Mouse (Mus musculus) neural tube, embryonic 14.5 days (tissue): ENCODE results near the gene Nos1. TPM values are rescaled to one million over a fixed set of nuclear protein-coding genes. Genes with fewer than 3 reads are reported as not detected.

Source experiments
- ATAC-seq: fragments of 200-750 bp; cut with Nextera tagmentation; 2 replicates; pipeline ENCODE4 v1.8.0; 2017; ENCODE audit warnings: low read depth, mild to moderate bottlenecking, moderate TSS enrichment, moderate library complexity
- H3K27ac ChIP-seq: fragments of 300-500 bp; sonication (generic); 2 replicates; pipeline ENCODE4 v1.5.1; 2014; ENCODE audit warnings: low read depth, mild to moderate bottlenecking, control low read depth, low read length, moderate library complexity, mixed read lengths
- H3K27me3 ChIP-seq: fragments of 300-500 bp; sonication (generic); 2 replicates; pipeline ENCODE4 v1.6.1; 2014; ENCODE audit warnings: low read length; ENCODE audit not compliant: control insufficient read depth, insufficient read depth
- H3K36me3 ChIP-seq: fragments of 300-500 bp; sonication (generic); 2 replicates; pipeline ENCODE4 v1.6.1; 2014; ENCODE audit warnings: low read length, mixed read lengths; ENCODE audit not compliant: control insufficient read depth, insufficient read depth
- H3K4me1 ChIP-seq: fragments of 300-500 bp; sonication (generic); 2 replicates; pipeline ENCODE4 v1.6.1; 2014; ENCODE audit warnings: low read length; ENCODE audit not compliant: control insufficient read depth, insufficient read depth
- H3K4me2 ChIP-seq: fragments of 300-500 bp; sonication (generic); 2 replicates; pipeline ENCODE4 v1.6.1; 2014; ENCODE audit warnings: mild to moderate bottlenecking, low read depth, low read length, control low read depth
- H3K4me3 ChIP-seq: fragments of 300-500 bp; sonication (generic); 2 replicates; pipeline ENCODE4 v1.5.1; 2014; ENCODE audit warnings: low read depth, low read length, control low read depth, mixed read lengths
- H3K9ac ChIP-seq: fragments of 300-500 bp; sonication (generic); replicated peaks from 2 replicates; pipeline ENCODE4 v1.6.1; 2014; ENCODE audit warnings: low read depth, mild to moderate bottlenecking, control low read depth, low read length, mixed read lengths
- H3K9me3 ChIP-seq: fragments of 300-500 bp; sonication (generic); 2 replicates; pipeline ENCODE4 v1.6.1; 2016; ENCODE audit warnings: low read length; ENCODE audit not compliant: control insufficient read depth
- WGBS: fragments of 180-500 bp; shearing (Covaris S2); extraction: QIAGEN DNeasy Blood & Tissue Kit; methylation state at CpG from one replicate; pipeline ENCODE4 v1.1.7; 2014; 5-methylcytosine and 5-hydroxymethylcytosine counted together
- polyA plus RNA-seq: library from polyadenylated mRNA; unstranded; fragments of >200 nt; fragmentation: Nextera tagmentation; extraction: Ambion mirVana; gene quantifications from 2 replicates; pipeline ENCODE4 v1.2.1, GENCODE M21; 2014

The Nos1 gene
- polyA plus RNA-seq, 1 experiment from 2014 or later, result 4.7 TPM

- 94% methylated on average over 12 of the region's 12 CpGs for WGBS
- H3K4me2 ChIP-seq, result no peak overlapping the region
- H3K36me3 ChIP-seq, result no peaks in the 10 kb centered on the region
- H3K4me1 ChIP-seq, result no peaks in the 10 kb centered on the region
- H3K9ac ChIP-seq, result no peak overlapping the region
- H3K27me3 ChIP-seq, result no peaks in the 10 kb centered on the region
- no peaks in the 10 kb centered on the region for H3K9me3 ChIP-seq
- no peak for ATAC-seq
- no peak overlapping the region for H3K4me3 ChIP-seq
- no peak overlapping the region for H3K27ac ChIP-seq
Measured at GRCm38 (mm10) chr5:117921786-117922528, 141.1 kb downstream of the Nos1 start.

GRCm38 (mm10) chr5:117923688-117924087 lies 142.9 kb downstream of the Nos1 start:
- no peaks in the 10 kb centered on the region for H3K9me3 ChIP-seq
- no peak overlapping the region for H3K4me2 ChIP-seq
- H3K4me1 ChIP-seq, result no peaks in the 10 kb centered on the region
- no peak for ATAC-seq
- H3K36me3 ChIP-seq, result no peaks in the 10 kb centered on the region
- H3K4me3 ChIP-seq, result no peak overlapping the region
- H3K27ac ChIP-seq, result no peak overlapping the region
- no peaks in the 10 kb centered on the region for H3K27me3 ChIP-seq
- H3K9ac ChIP-seq, result no peak overlapping the region
- WGBS, result 28% methylated on average over 6 of the region's 6 CpGs

- no peak overlapping the region for H3K27ac ChIP-seq
Measured at GRCm38 (mm10) chr5:117928553-117928952, 147.7 kb downstream of the Nos1 start.

GRCm38 (mm10) chr5:117932222-117932621 lies 151.4 kb downstream of the Nos1 start:
- no peak overlapping the region for H3K4me2 ChIP-seq
- no peaks in the 10 kb centered on the region for H3K36me3 ChIP-seq
- WGBS, result 76% methylated on average over 2 of the region's 2 CpGs
- no peaks in the 10 kb centered on the region for H3K4me1 ChIP-seq
- ATAC-seq, result no peak
- H3K27me3 ChIP-seq, result no peaks in the 10 kb centered on the region
- H3K9me3 ChIP-seq, result no peaks in the 10 kb centered on the region
- H3K9ac ChIP-seq, result no peak overlapping the region
- H3K4me3 ChIP-seq, result no peak overlapping the region
- H3K27ac ChIP-seq, result no peak overlapping the region

More at GRCm38 (mm10) chr5:117928553-117928952, 147.7 kb downstream of the Nos1 start:
- H3K4me1 ChIP-seq, result no peaks in the 10 kb centered on the region
- H3K4me3 ChIP-seq, result no peak overlapping the region
- ATAC-seq, result no peak
- H3K4me2 ChIP-seq, result no peak overlapping the region
- no peaks in the 10 kb centered on the region for H3K9me3 ChIP-seq
- H3K9ac ChIP-seq, result no peak overlapping the region
- H3K36me3 ChIP-seq, result no peaks in the 10 kb centered on the region
- H3K27me3 ChIP-seq, result no peaks in the 10 kb centered on the region
- WGBS, result 96% methylated on average over 2 of the region's 2 CpGs

GRCm38 (mm10) chr5:117932862-117933261 lies 152.0 kb downstream of the Nos1 start:
- H3K27me3 ChIP-seq, result no peaks in the 10 kb centered on the region
- ATAC-seq, result no peak

GRCm38 (mm10) chr5:117936346-117936745 lies 155.5 kb downstream of the Nos1 start:
- H3K4me1 ChIP-seq, result no peaks in the 10 kb centered on the region
- H3K4me2 ChIP-seq, result no peak overlapping the region
- no peak overlapping the region for H3K4me3 ChIP-seq
- no peak for ATAC-seq
- no peak overlapping the region for H3K9ac ChIP-seq
- H3K27ac ChIP-seq, result no peak overlapping the region
- no peaks in the 10 kb centered on the region for H3K36me3 ChIP-seq
- 65% methylated on average over 16 of the region's 16 CpGs for WGBS
- H3K27me3 ChIP-seq, result no peaks in the 10 kb centered on the region; the same call in 1 of the 2 replicates
- no peaks in the 10 kb centered on the region for H3K9me3 ChIP-seq

More at GRCm38 (mm10) chr5:117932862-117933261, 152.0 kb downstream of the Nos1 start:
- Histone ChIP-seq H3K4me2 (no peak overlapping the region), H3K9me3 (no peaks in the 10 kb centered on the region), H3K9ac (no peak overlapping the region), H3K36me3 (no peaks in the 10 kb centered on the region), H3K27ac (no peak overlapping the region), H3K4me3 (no peak overlapping the region), H3K4me1 (no peaks in the 10 kb centered on the region)
- WGBS, result 3% methylated on average over 8 of the region's 9 CpGs

GRCm38 (mm10) chr5:117937186-117937585 lies 156.4 kb downstream of the Nos1 start:
- H3K4me2 ChIP-seq, result no peak overlapping the region
- H3K4me3 ChIP-seq, result no peak overlapping the region
- no peaks in the 10 kb centered on the region for H3K9me3 ChIP-seq
- no peak for ATAC-seq
- H3K36me3 ChIP-seq, result no peaks in the 10 kb centered on the region
- no peaks in the 10 kb centered on the region for H3K4me1 ChIP-seq
- WGBS, result 91% methylated on average over 3 of the region's 3 CpGs
- H3K27ac ChIP-seq, result no peak overlapping the region
- no peaks in the 10 kb centered on the region; the same call in 1 of the 2 replicates for H3K27me3 ChIP-seq
- no peak overlapping the region for H3K9ac ChIP-seq

- peak overlapping the region; percentile 31; the same call in 1 of the 2 replicates for H3K4me2 ChIP-seq
- H3K9ac ChIP-seq, result no peak overlapping the region
- no peak overlapping the region for H3K27ac ChIP-seq
- WGBS, result 11% methylated on average over 14 of the region's 14 CpGs
- H3K4me1 ChIP-seq, result no peaks in the 10 kb centered on the region
- ATAC-seq, result no peak
- H3K36me3 ChIP-seq, result no peaks in the 10 kb centered on the region
- no peaks in the 10 kb centered on the region; the same call in 1 of the 2 replicates for H3K27me3 ChIP-seq
- H3K4me3 ChIP-seq, result no peak overlapping the region
- H3K9me3 ChIP-seq, result no peaks in the 10 kb centered on the region
Measured at GRCm38 (mm10) chr5:117938182-117938581, 157.3 kb downstream of the Nos1 start.

GRCm38 (mm10) chr5:117939402-117939801 lies 158.6 kb downstream of the Nos1 start:
- Histone ChIP-seq H3K36me3 (no peaks in the 10 kb centered on the region), H3K9ac (no peak overlapping the region), H3K9me3 (no peaks in the 10 kb centered on the region), H3K27me3 (no peaks in the 10 kb centered on the region; the same call in 1 of the 2 replicates), H3K4me2 (no peak overlapping the region), H3K27ac (no peak overlapping the region), H3K4me3 (no peak overlapping the region), H3K4me1 (no peaks in the 10 kb centered on the region)
- 69% methylated on average over 8 of the region's 8 CpGs for WGBS
- ATAC-seq, result no peak
